Mouse (Mus musculus) kidney, postnatal 0 days (tissue): ENCODE data around the gene Gpr107. TPM values are rescaled to one million over a fixed set of nuclear protein-coding genes. Genes with fewer than 3 reads are reported as not detected.
"Not testable (repeated sequence)": the region's sequence is repeated elsewhere in the genome, so short reads cannot be mapped to it uniquely, and the experiment has no call there.

Experiments
- ATAC-seq: fragments of 200-750 bp; cut with Nextera tagmentation; replicated peaks from 2 replicates; pipeline ENCODE4 v1.8.0; 2017; ENCODE audit warnings: low read depth, moderate number of reproducible peaks, moderate TSS enrichment, moderate library complexity; ENCODE audit not compliant: low FRiP score
- DNase-seq: peaks from one replicate; pipeline ENCODE4 v3.0.0-alpha.2; 2016; ENCODE audit warnings: low spot score
- H3K27ac ChIP-seq: fragments of 300-500 bp; sonication (generic); 2 replicates; pipeline ENCODE4 v1.5.1; 2014; ENCODE audit warnings: mild to moderate bottlenecking
- H3K27me3 ChIP-seq: fragments of 300-500 bp; sonication (generic); 2 replicates; pipeline ENCODE4 v1.6.1; 2014; ENCODE audit warnings: low read length, mixed read lengths; ENCODE audit not compliant: insufficient read depth
- H3K36me3 ChIP-seq: fragments of 300-500 bp; sonication (generic); 2 replicates; pipeline ENCODE4 v1.6.1; 2014; ENCODE audit warnings: low read length, mixed read lengths; ENCODE audit not compliant: insufficient read depth
- H3K4me1 ChIP-seq: fragments of 300-500 bp; sonication (generic); replicated peaks from 2 replicates; pipeline ENCODE4 v1.6.1; 2014; ENCODE audit warnings: antibody characterized with exemption, low read length, mixed read lengths; ENCODE audit not compliant: insufficient read depth
- H3K4me2 ChIP-seq: fragments of 300-500 bp; sonication (generic); 2 replicates; pipeline ENCODE4 v1.6.1; 2014; ENCODE audit warnings: mild to moderate bottlenecking, low read length, moderate library complexity, mixed read lengths
- H3K4me3 ChIP-seq: fragments of 300-500 bp; sonication (generic); replicated peaks from 2 replicates; pipeline ENCODE4 v1.5.1; 2014; ENCODE audit warnings: low read depth, low read length
- H3K9ac ChIP-seq: fragments of 300-500 bp; sonication (generic); 2 replicates; pipeline ENCODE4 v1.6.1; 2014; ENCODE audit warnings: low read depth, low read length
- H3K9me3 ChIP-seq: fragments of 300-500 bp; sonication (generic); replicated peaks from 2 replicates; pipeline ENCODE4 v1.6.1; 2016; ENCODE audit warnings: low read length, inconsistent platforms, mixed read lengths
- CTCF ChIP-seq: IDR thresholded peaks from 2 replicates; pipeline ENCODE4 v1.5.1; 2016; ENCODE audit warnings: antibody characterized with exemption, low read depth, mild to moderate bottlenecking, moderate library complexity
- WGBS: fragments of 180-500 bp; shearing (Covaris S2); extraction: QIAGEN DNeasy Blood & Tissue Kit; methylation state at CpG from one replicate; pipeline ENCODE4 v1.1.7; 2014; 5-methylcytosine and 5-hydroxymethylcytosine counted together
- polyA plus RNA-seq: library from polyadenylated mRNA; unstranded; fragments of >200 nt; fragmentation: Nextera tagmentation; extraction: Ambion mirVana; gene quantifications from 2 replicates; pipeline ENCODE4 v1.2.1, GENCODE M21; 2015

Gpr107 gene
- polyA plus RNA-seq, 1 experiment from 2014 or later, result 32.3 TPM

DNA sequence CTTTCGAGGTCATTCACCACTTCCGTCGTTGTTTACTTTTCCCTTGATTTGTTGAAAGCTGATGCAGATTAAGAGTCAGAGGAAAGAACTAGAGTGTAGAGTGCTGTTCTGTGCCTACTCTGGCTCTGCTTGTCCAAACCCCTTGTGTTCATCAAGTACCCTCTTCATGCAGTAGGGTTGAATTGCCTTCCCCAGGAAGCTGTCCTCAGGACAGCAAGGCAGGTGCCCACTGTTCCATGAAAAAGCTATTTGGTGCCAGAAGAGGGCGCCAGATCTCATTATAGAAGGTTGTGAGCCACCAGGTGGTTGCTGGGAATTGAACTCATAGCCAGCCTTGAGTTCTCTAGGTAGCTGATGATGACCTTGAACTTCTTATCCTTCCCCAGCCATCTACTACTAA, 21.2 kb downstream of the Gpr107 start:
- no peaks in the 10 kb centered on the region for H3K27me3 ChIP-seq
- no peaks in the 10 kb centered on the region for H3K9me3 ChIP-seq
- no peak overlapping the region for H3K4me3 ChIP-seq
- TF ChIP-seq CTCF, result peak; percentile 53
- no peaks in the 10 kb centered on the region for H3K4me1 ChIP-seq
- H3K36me3 ChIP-seq, result peaks cover 65% of the 10 kb centered on the region
- H3K27ac ChIP-seq, result no peak overlapping the region
- DNase-seq, result no peak
- no peak for ATAC-seq
- H3K9ac ChIP-seq, result no peak overlapping the region
- WGBS, result 71% methylated on average over 4 of the region's 4 CpGs
- H3K4me2 ChIP-seq, result no peak overlapping the region

DNA sequence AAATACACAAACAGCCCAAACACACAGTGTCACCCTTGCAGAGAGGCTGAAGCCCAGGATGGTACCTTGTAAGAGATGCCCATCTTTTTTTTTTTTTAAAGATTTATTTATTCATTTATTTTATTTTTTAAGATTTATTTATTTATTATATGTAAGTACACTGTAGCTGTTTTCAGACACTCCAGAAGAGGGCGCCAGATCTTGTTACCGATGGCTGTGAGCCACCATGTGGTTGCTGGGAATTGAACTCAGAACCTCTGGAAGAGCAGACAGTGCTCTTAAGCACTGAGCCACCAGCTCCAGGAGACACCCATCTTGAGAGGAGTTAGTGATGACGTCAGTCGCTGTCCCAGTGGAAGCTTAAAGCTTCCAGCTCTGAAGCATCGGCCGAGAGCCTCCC, 26.5 kb downstream of the Gpr107 start:
- peaks cover 57% of the 10 kb centered on the region for H3K36me3 ChIP-seq
- not testable (repeated sequence) for H3K4me3 ChIP-seq, H3K27ac ChIP-seq, H3K9ac ChIP-seq, H3K9me3 ChIP-seq, DNase-seq, H3K4me1 ChIP-seq, ATAC-seq, H3K4me2 ChIP-seq, H3K27me3 ChIP-seq
- peak; percentile 48 for TF ChIP-seq CTCF
- WGBS, result 82% methylated on average over 6 of the region's 6 CpGs

DNA sequence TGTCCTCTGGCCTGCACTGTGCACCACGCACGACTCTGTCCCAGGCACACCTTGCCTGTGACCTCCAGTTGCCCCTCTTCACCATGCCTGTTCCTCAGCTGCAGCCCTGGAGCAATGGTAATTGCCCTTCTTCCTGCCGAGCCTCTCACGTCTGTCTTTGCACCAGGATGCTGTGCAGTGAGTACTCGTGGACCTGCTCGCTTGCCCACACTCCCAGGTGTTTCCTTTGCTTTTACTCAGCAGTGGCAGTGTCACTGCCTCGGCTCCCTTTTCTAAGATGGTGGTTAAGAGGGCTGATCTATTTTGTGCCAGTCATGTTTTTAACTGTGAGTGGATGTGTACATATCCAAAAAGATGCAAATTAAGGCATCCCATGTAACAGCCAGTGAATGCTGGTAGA, 27.4 kb downstream of the Gpr107 start:
- Histone ChIP-seq H3K4me2 (no peak overlapping the region), H3K36me3 (peaks cover 60% of the 10 kb centered on the region)
- ATAC-seq, result no peak

DNA sequence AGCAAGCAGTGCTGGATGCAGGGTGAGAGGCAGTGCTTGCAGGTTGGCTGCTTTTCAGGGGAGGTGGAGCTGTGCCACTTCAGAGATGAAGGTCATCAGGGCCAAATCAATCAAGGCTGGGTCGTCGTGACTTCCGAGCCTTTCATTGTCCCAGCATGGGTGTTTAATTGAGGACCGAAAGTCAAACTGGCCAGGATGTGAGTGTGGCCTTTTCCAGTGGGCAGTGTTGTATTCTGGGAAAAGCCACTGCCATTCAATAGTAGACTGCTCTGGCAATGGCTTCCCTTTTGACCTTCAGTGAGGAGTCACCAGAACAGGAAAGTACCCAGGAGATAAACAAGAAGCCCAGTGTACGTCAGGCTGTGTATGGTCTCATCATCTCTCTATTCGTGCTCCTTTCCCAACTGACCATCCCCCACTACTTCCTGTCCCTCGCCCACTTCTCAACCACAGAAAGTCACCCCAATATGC, 28.0 kb downstream of the Gpr107 start:
- no peak overlapping the region for H3K9ac ChIP-seq
- no peaks in the 10 kb centered on the region for H3K27me3 ChIP-seq
- no peaks in the 10 kb centered on the region for H3K9me3 ChIP-seq
- no peak overlapping the region for H3K4me2 ChIP-seq
- TF ChIP-seq CTCF, result no peak
- H3K27ac ChIP-seq, result no peak overlapping the region
- ATAC-seq (no peak), DNase-seq (no peak)
- H3K4me3 ChIP-seq, result no peak overlapping the region
- no peaks in the 10 kb centered on the region for H3K4me1 ChIP-seq
- WGBS, result 51% methylated on average over 7 of the region's 7 CpGs
- H3K36me3 ChIP-seq, result peaks cover 60% of the 10 kb centered on the region

More for the DNA sequence above, 27.4 kb downstream of the Gpr107 start:
- WGBS, result 77% methylated on average over 7 of the region's 7 CpGs
- Histone ChIP-seq H3K27me3 (no peaks in the 10 kb centered on the region), H3K27ac (no peak overlapping the region), H3K9ac (no peak overlapping the region), H3K9me3 (no peaks in the 10 kb centered on the region), H3K4me3 (no peak overlapping the region), H3K4me1 (no peaks in the 10 kb centered on the region)
- no peak for DNase-seq
- TF ChIP-seq CTCF, result no peak

DNA sequence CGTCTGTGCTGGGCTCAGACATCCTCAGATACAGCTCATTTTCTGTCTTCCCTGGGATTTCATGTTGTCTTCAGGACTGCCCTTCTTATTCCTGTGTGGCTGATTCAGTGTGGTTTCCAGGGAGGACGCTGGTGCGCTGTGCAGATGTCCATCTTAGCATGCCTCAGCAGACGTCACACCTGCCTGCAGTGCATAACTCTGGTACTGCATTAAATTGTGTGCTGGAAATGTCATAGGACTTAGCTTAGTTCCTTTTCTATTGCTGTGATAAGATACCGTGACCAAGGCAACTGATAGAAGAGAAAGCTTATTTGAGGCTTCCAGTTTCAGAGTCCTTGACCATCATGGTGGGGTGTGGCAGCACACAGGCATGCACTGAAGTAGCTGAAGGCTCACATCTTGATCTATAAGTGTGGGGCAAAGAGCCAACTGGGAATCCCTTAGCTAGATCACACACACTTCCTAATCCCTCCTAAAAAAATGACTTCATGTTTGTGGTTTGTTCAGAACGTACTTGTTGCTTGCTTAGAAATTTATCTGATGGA, 30.7 kb downstream of the Gpr107 start:
- Histone ChIP-seq H3K4me1 (no peaks in the 10 kb centered on the region), H3K27me3 (no peaks in the 10 kb centered on the region), H3K27ac (no peak overlapping the region), H3K9me3 (no peaks in the 10 kb centered on the region), H3K36me3 (peaks cover 62% of the 10 kb centered on the region), H3K4me2 (no peak overlapping the region), H3K9ac (no peak overlapping the region), H3K4me3 (no peak overlapping the region)
- DNase-seq, result no peak
- no peak for TF ChIP-seq CTCF
- no peak for ATAC-seq
- WGBS, result 81% methylated on average over 6 of the region's 6 CpGs

DNA sequence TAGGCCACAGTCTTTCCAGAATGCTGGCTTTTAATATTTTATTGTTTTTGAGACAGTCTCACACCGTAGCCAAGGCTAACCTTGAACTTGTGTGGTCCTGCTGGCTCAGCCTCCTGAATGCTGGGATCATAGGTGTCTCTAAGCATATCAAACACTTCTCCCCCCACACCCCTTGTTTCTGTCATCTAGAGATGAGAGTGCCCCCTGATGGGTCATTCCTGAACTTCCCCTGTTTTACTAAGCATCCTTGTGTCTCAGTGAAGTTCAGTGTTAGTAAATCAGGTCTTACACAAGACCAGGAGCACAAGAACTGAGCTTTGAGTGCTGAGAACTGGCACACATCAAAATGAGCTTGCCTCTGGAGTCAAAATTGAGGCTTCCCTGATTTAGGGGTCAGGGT, 31.7 kb downstream of the Gpr107 start:
- no peak for ATAC-seq
- H3K36me3 ChIP-seq, result peaks cover 61% of the 10 kb centered on the region
- peak; percentile 49 for TF ChIP-seq CTCF

DNA sequence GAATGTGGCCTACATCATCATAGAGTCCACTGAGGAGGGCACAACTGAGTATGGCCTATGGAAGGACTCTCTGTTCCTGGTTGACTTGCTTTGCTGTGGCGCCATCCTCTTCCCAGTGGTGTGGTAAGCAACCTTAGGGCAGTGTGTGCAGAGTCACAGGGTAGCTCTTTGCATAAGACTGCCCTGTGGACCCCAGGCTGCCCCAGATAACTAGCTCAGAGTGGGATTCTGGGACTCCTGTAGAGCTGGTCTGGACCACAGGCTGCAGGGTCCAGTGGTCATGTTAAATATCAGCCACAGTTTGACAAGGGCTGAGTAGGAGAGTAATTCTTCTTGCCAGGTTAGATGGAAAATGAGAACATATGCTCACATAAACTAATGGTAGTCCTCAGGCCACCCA, 36.6 kb downstream of the Gpr107 start:
- H3K27ac ChIP-seq, result no peak overlapping the region
- 100% methylated on average over 1 of the region's 1 CpGs for WGBS

More for the DNA sequence above, 31.7 kb downstream of the Gpr107 start:
- Histone ChIP-seq H3K27ac (no peak overlapping the region), H3K9ac (no peak overlapping the region), H3K27me3 (no peaks in the 10 kb centered on the region), H3K4me3 (no peak overlapping the region), H3K4me1 (no peaks in the 10 kb centered on the region), H3K4me2 (no peak overlapping the region), H3K9me3 (no peaks in the 10 kb centered on the region)
- DNase-seq, result peak; percentile 11
- 94% methylated on average over 1 of the region's 1 CpGs for WGBS

More for the DNA sequence above, 36.6 kb downstream of the Gpr107 start:
- no peaks in the 10 kb centered on the region for H3K9me3 ChIP-seq
- H3K36me3 ChIP-seq, result peaks cover 70% of the 10 kb centered on the region
- no peak for TF ChIP-seq CTCF
- H3K4me2 ChIP-seq, result no peak overlapping the region
- DNase-seq (no peak), ATAC-seq (peak; percentile 47; the same call in 1 of the 2 replicates)
- H3K27me3 ChIP-seq, result no peaks in the 10 kb centered on the region
- H3K9ac ChIP-seq, result no peak overlapping the region
- H3K4me3 ChIP-seq, result no peak overlapping the region
- H3K4me1 ChIP-seq, result no peaks in the 10 kb centered on the region
